Mouse (Mus musculus) intestine, embryonic 15.5 days (tissue): Measurements from ENCODE around the gene Olfr1489. TPM values are rescaled to one million over a fixed set of nuclear protein-coding genes. Genes with fewer than 3 reads are reported as not detected.
"Not testable (repeated sequence)": the region's sequence is repeated elsewhere in the genome, so short reads cannot be mapped to it uniquely, and the experiment has no call there.

Experiments used
- ATAC-seq: fragments of 200-750 bp; cut with Nextera tagmentation; 2 replicates; pipeline ENCODE4 v1.8.0; 2017; ENCODE audit warnings: moderate TSS enrichment, moderate library complexity
- H3K27ac ChIP-seq: fragments of 300-500 bp; sonication (generic); 2 replicates; pipeline ENCODE4 v1.5.1; 2015; ENCODE audit warnings: mild to moderate bottlenecking, inconsistent platforms
- H3K27me3 ChIP-seq: fragments of 300-500 bp; sonication (generic); replicated peaks from 2 replicates; pipeline ENCODE4 v1.6.1; 2015; ENCODE audit warnings: inconsistent platforms
- H3K36me3 ChIP-seq: fragments of 300-500 bp; sonication (generic); 2 replicates; pipeline ENCODE4 v1.6.1; 2015; ENCODE audit warnings: inconsistent platforms
- H3K4me1 ChIP-seq: fragments of 300-500 bp; sonication (generic); replicated peaks from 2 replicates; pipeline ENCODE4 v1.6.1; 2015; ENCODE audit warnings: inconsistent platforms
- H3K4me2 ChIP-seq: fragments of 300-500 bp; sonication (generic); replicated peaks from 2 replicates; pipeline ENCODE4 v1.6.1; 2015; ENCODE audit warnings: mild to moderate bottlenecking, inconsistent platforms
- H3K4me3 ChIP-seq: fragments of 300-500 bp; sonication (generic); replicated peaks from 2 replicates; pipeline ENCODE4 v1.5.1; 2015; ENCODE audit warnings: inconsistent platforms
- H3K9ac ChIP-seq: fragments of 300-500 bp; sonication (generic); 2 replicates; pipeline ENCODE4 v1.6.1; 2015; ENCODE audit warnings: inconsistent platforms
- H3K9me3 ChIP-seq: fragments of 300-500 bp; sonication (generic); 2 replicates; pipeline ENCODE4 v1.6.1; 2016; ENCODE audit warnings: inconsistent platforms
- WGBS: fragments of 180-500 bp; shearing (Covaris S2); methylation state at CpG from one replicate; pipeline ENCODE4 v1.1.7; 2015; 5-methylcytosine and 5-hydroxymethylcytosine counted together
- polyA plus RNA-seq: library from polyadenylated mRNA; unstranded; fragments of >200 nt; fragmentation: Nextera tagmentation; extraction: Ambion mirVana; gene quantifications from 2 replicates; pipeline ENCODE4 v1.2.1, GENCODE M21; 2015

Gene Olfr1489
- not detected in 2 replicates for polyA plus RNA-seq

DNA sequence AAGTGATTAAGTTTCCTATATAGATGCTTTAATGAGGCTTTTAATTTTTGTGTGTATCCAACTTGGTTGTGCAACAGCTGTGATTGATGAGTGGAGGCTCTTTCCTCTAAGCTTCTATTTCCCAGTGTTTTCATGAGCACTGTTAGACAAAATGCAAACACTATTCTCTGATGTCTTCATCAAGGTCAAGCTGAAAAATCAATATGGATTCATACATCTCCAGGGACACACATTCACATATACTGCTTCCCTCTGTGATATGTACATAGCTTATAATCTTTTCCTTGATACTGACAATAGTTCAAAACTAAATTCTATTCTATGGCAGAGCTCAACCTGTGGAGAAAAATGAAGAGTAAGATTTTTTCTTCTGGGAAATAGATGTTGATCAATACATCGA lies at the start of gene Olfr1489:
Gene Olfr1489 (plus strand): TSS at position 301 of the 400 bp plus-strand sequence.
- WGBS, result 88% methylated on average over 1 of the region's 1 CpGs
- Histone ChIP-seq H3K9me3 (no peaks in the 10 kb centered on the region), H3K36me3 (no peaks in the 10 kb centered on the region), H3K4me1 (no peaks in the 10 kb centered on the region), H3K27me3 (no peaks in the 10 kb centered on the region), H3K27ac (no peak within 1 kb of the TSS), H3K9ac (no peak within 1 kb of the TSS), H3K4me3 (no peak within 1 kb of the TSS), H3K4me2 (no peak within 1 kb of the TSS)
- ATAC-seq, result no peak

DNA sequence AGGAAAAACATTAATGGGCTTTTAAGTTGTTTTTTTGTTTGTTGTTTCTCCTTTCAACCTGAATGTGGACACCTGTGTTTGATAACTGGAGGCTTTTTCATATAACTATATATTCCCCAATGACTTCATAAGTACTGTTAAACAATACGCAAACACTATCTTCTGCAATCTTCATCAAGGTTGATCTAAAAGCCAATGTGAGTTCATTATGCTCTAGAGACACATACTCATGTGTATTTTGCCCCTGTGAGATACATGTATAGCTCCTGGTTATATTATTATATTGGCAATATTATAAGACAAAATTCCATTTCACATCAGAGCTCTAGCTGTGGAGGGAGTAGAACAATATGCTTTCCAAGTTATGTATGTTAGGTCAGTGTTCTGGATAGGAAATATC lies 48.2 kb upstream of the Olfr1489 start, which contains the start of gene Olfr1484:
Gene Olfr1484 (plus strand): TSS at position 301 of the 400 bp plus-strand sequence.
- Histone ChIP-seq H3K9ac (no peak within 1 kb of the TSS), H3K36me3 (no peaks in the 10 kb centered on the region), H3K27ac (no peak within 1 kb of the TSS), H3K4me2 (no peak within 1 kb of the TSS), H3K4me1 (no peaks in the 10 kb centered on the region), H3K27me3 (no peaks in the 10 kb centered on the region), H3K9me3 (no peaks in the 10 kb centered on the region), H3K4me3 (no peak within 1 kb of the TSS)
- 95% methylated on average over 1 of the region's 1 CpGs for WGBS
- no peak for ATAC-seq

DNA sequence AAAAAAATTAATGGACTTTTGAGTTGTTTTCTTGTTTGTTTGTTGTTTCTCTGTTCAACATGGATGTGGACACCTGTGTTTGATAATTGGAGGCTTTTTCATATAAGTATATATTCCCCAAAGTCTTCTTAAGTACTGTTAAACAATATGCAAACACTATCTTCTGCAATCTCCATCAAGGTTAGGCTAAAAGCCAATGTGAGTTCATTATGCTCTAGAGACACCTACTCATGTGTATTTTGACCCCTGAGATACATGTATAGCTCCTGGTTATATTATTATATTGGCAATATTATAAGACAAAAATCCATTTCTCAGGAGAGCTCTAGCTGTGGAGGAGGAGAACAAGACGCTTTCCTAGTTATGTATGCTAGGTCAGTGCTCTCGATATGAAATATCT lies 14.3 kb upstream of the Olfr1489 start, which contains the start of gene Olfr1487:
Gene Olfr1487 (plus strand): TSS at position 301 of the 400 bp plus-strand sequence.
- not testable (repeated sequence) for H3K4me3 ChIP-seq, ATAC-seq, H3K4me2 ChIP-seq, H3K27me3 ChIP-seq, H3K4me1 ChIP-seq, H3K36me3 ChIP-seq, H3K27ac ChIP-seq, H3K9me3 ChIP-seq, H3K9ac ChIP-seq
- WGBS, result 85% methylated on average over 2 of the region's 2 CpGs

DNA sequence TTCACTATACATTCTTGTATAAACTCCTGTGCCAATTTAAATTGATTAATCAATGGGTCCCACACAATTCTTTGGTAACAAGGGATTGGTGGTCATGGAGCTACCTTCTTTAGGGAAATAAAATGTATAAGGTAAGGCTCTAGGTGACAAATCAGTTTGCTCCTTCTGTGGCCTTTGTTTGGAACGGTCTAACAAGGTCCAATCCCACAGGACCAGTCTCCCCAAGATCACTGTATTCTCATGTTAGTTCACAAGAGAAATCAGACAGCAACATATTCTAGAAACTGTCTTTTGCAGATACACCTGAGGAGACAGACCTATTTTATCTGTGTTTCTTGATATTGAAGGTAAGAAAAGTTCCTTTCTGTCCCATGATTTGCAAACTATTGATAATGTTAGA lies 19.4 kb downstream of the Olfr1489 start, which contains the start of gene Olfr1490:
Gene Olfr1490 (plus strand): TSS at position 301 of the 400 bp plus-strand sequence.
- no peak for ATAC-seq
- no peak within 1 kb of the TSS for H3K27ac ChIP-seq
- 60% methylated on average over 1 of the region's 1 CpGs for WGBS
- no peaks in the 10 kb centered on the region for H3K27me3 ChIP-seq
- no peaks in the 10 kb centered on the region for H3K4me1 ChIP-seq
- H3K36me3 ChIP-seq, result no peaks in the 10 kb centered on the region
- H3K9ac ChIP-seq, result no peak within 1 kb of the TSS
- no peak within 1 kb of the TSS for H3K4me2 ChIP-seq
- H3K4me3 ChIP-seq, result no peak within 1 kb of the TSS
- no peaks in the 10 kb centered on the region for H3K9me3 ChIP-seq

Other genes with a start within 250 kb of the Olfr1489 start
- gene Olfr1469, start 223.8 kb upstream of the Olfr1489 start, polyA plus RNA-seq, result not detected in 2 replicates
- not detected in 2 replicates for gene Olfr1471, start 188.2 kb upstream of the Olfr1489 start, polyA plus RNA-seq
- not detected in 2 replicates for gene Olfr1472, start 175.5 kb upstream of the Olfr1489 start, polyA plus RNA-seq
- not detected in 2 replicates for gene Olfr1474, start 162.1 kb upstream of the Olfr1489 start, polyA plus RNA-seq
- not detected in 2 replicates for gene Olfr1475, start 151.4 kb upstream of the Olfr1489 start, polyA plus RNA-seq
- gene Olfr1477, start 131.1 kb upstream of the Olfr1489 start, polyA plus RNA-seq, result not detected in 2 replicates
- gene Olfr1480, start 103.7 kb upstream of the Olfr1489 start, polyA plus RNA-seq, result not detected in 2 replicates
- not detected in 2 replicates for gene Olfr1484, start 48.1 kb upstream of the Olfr1489 start, polyA plus RNA-seq
- gene Olfr1487, start 14.2 kb upstream of the Olfr1489 start, polyA plus RNA-seq, result not detected in 2 replicates
- gene Olfr1490, start 19.5 kb downstream of the Olfr1489 start, polyA plus RNA-seq, result not detected in 2 replicates
- gene Olfr1491, start 65.6 kb downstream of the Olfr1489 start, polyA plus RNA-seq, result not detected in 2 replicates
- not detected in 2 replicates for gene Olfr1493-ps1, start 91.7 kb downstream of the Olfr1489 start, polyA plus RNA-seq
- not detected in 2 replicates for gene Olfr1494, start 108.1 kb downstream of the Olfr1489 start, polyA plus RNA-seq
- not detected in 2 replicates for gene Olfr1495, start 133.0 kb downstream of the Olfr1489 start, polyA plus RNA-seq
- not detected in 2 replicates for gene Olfr1496, start 146.3 kb downstream of the Olfr1489 start, polyA plus RNA-seq
- not detected in 2 replicates for gene Olfr1497, start 166.6 kb downstream of the Olfr1489 start, polyA plus RNA-seq
- not detected in 2 replicates for gene Olfr1499, start 187.8 kb downstream of the Olfr1489 start, polyA plus RNA-seq
- gene Olfr1500, start 198.9 kb downstream of the Olfr1489 start, polyA plus RNA-seq, result not detected in 2 replicates
- not detected in 2 replicates for gene Olfr1501, start 219.1 kb downstream of the Olfr1489 start, polyA plus RNA-seq
- gene Olfr1502, start 230.2 kb downstream of the Olfr1489 start, polyA plus RNA-seq, result not detected in 2 replicates